Mouse (Mus musculus): ENCODE data around the gene Clps. TPM values are rescaled to one million over a fixed set of nuclear protein-coding genes. Genes with fewer than 3 reads are reported as not detected.

Gene Clps
- total and polyA plus RNA-seq, 2 experiments from 2014 or later = not detected

DNA sequence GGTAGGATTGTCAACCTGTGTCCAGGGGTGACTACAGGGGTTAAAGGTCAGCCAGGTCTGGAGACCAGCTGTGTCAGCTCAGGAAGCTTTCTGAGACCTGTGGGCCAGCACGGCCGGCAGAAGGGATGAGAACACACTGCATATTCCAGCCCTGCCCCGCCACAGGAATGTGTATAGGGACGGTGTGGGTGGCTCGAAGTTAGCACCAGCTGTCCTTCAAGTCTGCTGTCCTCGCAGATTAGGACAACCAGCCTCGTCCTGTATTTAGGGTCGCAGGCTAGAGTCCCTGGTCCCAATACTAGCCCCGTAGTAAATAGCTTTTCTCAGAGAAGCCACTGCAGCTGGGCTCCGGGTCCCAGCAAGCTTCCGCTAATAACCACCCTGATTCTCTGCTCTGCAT, 12.0 kb downstream of the Clps start:
- 75% methylated on average over 11 of the region's 11 CpGs for WGBS
- TF ChIP-seq CTCF (IDR thresholded peaks at IDR 0.05) = no peak
- Histone ChIP-seq H3K27ac (ENCODE audit: low read depth, low read length) (no peak overlapping the region), H3K9me3 (ENCODE audit: low read length) (no peaks in the 10 kb centered on the region), H3K9ac (replicated peaks; ENCODE audit: low read length, poor library complexity, severe bottlenecking) (no peak overlapping the region), H3K4me3 (ENCODE audit: low read depth, low read length) (no peak overlapping the region), H3K27me3 (ENCODE audit: insufficient read depth, low read length) (no peaks in the 10 kb centered on the region), H3K36me3 (ENCODE audit: insufficient read depth, low read length) (no peaks in the 10 kb centered on the region), H3K4me1 (ENCODE audit: insufficient read depth, low read length) (no peaks in the 10 kb centered on the region), H3K4me2 (ENCODE audit: low read depth, low read length, poor library complexity, severe bottlenecking) (no peak overlapping the region)
- no peak for DNase-seq (ENCODE audit: low spot score)
- ATAC-seq (ENCODE audit: low FRiP score) = no peak

DNA sequence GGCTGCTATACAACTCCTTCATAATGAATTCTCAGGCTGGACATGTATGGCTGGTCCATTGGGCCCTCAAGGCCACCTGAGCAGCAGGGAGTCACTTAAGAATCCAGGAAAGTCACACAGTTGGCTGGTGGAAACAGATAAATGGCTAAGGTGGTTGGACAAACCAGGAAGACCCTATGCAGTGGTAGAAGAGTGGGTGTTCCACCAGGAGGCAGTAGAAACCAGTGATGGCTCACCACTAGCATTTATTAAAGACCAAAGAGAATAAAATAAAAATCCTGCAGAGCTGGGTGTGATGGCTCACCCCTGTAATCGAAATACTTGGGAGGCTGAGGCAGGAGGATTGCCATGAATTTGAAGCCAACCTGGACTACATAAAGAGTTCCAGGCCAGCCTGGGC, 13.6 kb downstream of the Clps start:
- Histone ChIP-seq H3K27ac (ENCODE audit: low read depth, low read length) (no peak overlapping the region), H3K4me1 (ENCODE audit: insufficient read depth, low read length) (no peaks in the 10 kb centered on the region), H3K4me3 (ENCODE audit: low read depth, low read length) (no peak overlapping the region), H3K27me3 (ENCODE audit: insufficient read depth, low read length) (no peaks in the 10 kb centered on the region), H3K4me2 (ENCODE audit: low read depth, low read length, poor library complexity, severe bottlenecking) (no peak overlapping the region), H3K36me3 (ENCODE audit: insufficient read depth, low read length) (no peaks in the 10 kb centered on the region), H3K9ac (replicated peaks; ENCODE audit: low read length, poor library complexity, severe bottlenecking) (no peak overlapping the region), H3K9me3 (ENCODE audit: low read length) (no peaks in the 10 kb centered on the region)
- no peak for DNase-seq (ENCODE audit: low spot score)
- WGBS = 75% methylated on average over 1 of the region's 1 CpGs
- TF ChIP-seq CTCF (IDR thresholded peaks at IDR 0.05) = no peak
- ATAC-seq (ENCODE audit: low FRiP score) = no peak

DNA sequence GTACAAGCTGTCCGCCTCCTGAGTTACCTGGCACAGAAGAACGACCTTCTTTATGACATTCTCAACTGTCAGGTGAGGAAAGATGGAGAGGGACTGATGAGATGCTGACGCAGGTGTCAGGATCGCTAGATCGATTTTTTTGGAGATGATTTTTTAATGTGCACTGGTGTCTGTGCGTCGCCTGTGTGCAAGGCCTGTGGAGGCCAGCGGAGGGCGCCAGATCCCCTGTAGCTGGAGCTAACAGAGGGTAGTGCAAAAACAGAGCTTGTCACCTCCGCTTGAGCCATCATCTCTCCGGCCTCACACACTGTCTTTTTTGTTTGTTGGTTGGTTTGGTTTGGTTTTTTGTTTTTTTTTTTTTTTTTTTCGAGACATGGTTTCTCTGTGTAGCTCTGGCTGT, 22.7 kb downstream of the Clps start:
- Histone ChIP-seq H3K36me3 (ENCODE audit: insufficient read depth, low read length) (no peaks in the 10 kb centered on the region), H3K27ac (ENCODE audit: low read depth, low read length) (no peak overlapping the region), H3K9me3 (ENCODE audit: low read length) (peaks cover 18% of the 10 kb centered on the region), H3K4me1 (ENCODE audit: insufficient read depth, low read length) (no peaks in the 10 kb centered on the region), H3K4me2 (ENCODE audit: low read depth, low read length, poor library complexity, severe bottlenecking) (no peak overlapping the region), H3K27me3 (ENCODE audit: insufficient read depth, low read length) (no peaks in the 10 kb centered on the region; the same call in 1 of the 2 replicates), H3K9ac (replicated peaks; ENCODE audit: low read length, poor library complexity, severe bottlenecking) (no peak overlapping the region), H3K4me3 (ENCODE audit: low read depth, low read length) (no peak overlapping the region)
- ATAC-seq (ENCODE audit: low FRiP score) (no peak), DNase-seq (ENCODE audit: low spot score) (no peak)
- TF ChIP-seq CTCF (IDR thresholded peaks at IDR 0.05) = 0 out of 2 replicates have a peak, but pooled peaks have one; percentile 2
- WGBS = 50% methylated on average over 12 of the region's 12 CpGs

- Histone ChIP-seq H3K27me3 (ENCODE audit: insufficient read depth, low read length) (no peaks in the 10 kb centered on the region; the same call in 1 of the 2 replicates), H3K4me3 (ENCODE audit: low read depth, low read length) (no peak overlapping the region), H3K4me1 (ENCODE audit: insufficient read depth, low read length) (no peaks in the 10 kb centered on the region), H3K36me3 (ENCODE audit: insufficient read depth, low read length) (no peaks in the 10 kb centered on the region), H3K9me3 (ENCODE audit: low read length) (0 out of 2 replicates have a peak, but pooled peaks cover 1% of the 10 kb centered on the region), H3K4me2 (ENCODE audit: low read depth, low read length, poor library complexity, severe bottlenecking) (no peak overlapping the region), H3K9ac (replicated peaks; ENCODE audit: low read length, poor library complexity, severe bottlenecking) (no peak overlapping the region), H3K27ac (ENCODE audit: low read depth, low read length) (no peak overlapping the region)
- no peak for DNase-seq (ENCODE audit: low spot score)
- no peak for ATAC-seq (ENCODE audit: low FRiP score)
- TF ChIP-seq CTCF (IDR thresholded peaks at IDR 0.05) = no peak
- WGBS = 90% methylated on average over 13 of the region's 13 CpGs
Measured at GRCm38 (mm10) chr17:28533327-28533726, 27.2 kb downstream of the Clps start.

DNA sequence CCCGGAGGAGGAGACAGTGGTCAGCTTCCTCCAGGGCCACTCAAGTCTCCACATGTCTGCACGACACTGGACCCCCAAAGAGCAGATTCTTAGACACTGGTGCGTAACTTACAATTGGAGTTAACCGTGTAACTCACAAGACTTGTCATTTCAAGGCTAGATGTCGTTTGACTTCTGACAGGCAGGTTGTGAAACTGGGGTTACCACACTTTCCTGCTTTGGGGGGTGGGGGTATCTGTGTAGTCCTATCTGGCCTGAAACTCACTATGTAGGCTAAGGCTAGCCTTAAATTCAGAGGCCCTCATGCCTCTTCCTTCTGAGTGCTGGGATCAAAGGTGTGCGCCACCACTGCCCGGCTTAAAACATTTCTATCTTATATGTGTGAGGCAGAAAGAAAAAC, 28.0 kb downstream of the Clps start:
- Histone ChIP-seq H3K27ac (ENCODE audit: low read depth, low read length) (no peak overlapping the region), H3K9ac (replicated peaks; ENCODE audit: low read length, poor library complexity, severe bottlenecking) (no peak overlapping the region), H3K4me3 (ENCODE audit: low read depth, low read length) (no peak overlapping the region), H3K4me1 (ENCODE audit: insufficient read depth, low read length) (no peaks in the 10 kb centered on the region; the same call in 1 of the 2 replicates), H3K9me3 (ENCODE audit: low read length) (no peaks in the 10 kb centered on the region), H3K36me3 (ENCODE audit: insufficient read depth, low read length) (no peaks in the 10 kb centered on the region), H3K27me3 (ENCODE audit: insufficient read depth, low read length) (no peaks in the 10 kb centered on the region; the same call in 1 of the 2 replicates), H3K4me2 (ENCODE audit: low read depth, low read length, poor library complexity, severe bottlenecking) (no peak overlapping the region)
- WGBS = 88% methylated on average over 7 of the region's 7 CpGs
- no peak for TF ChIP-seq CTCF (IDR thresholded peaks at IDR 0.05)
- no peak for ATAC-seq (ENCODE audit: low FRiP score)
- DNase-seq (ENCODE audit: low spot score) = no peak

- ATAC-seq (ENCODE audit: low FRiP score) = no peak
- H3K9ac ChIP-seq (replicated peaks; ENCODE audit: low read length, poor library complexity, severe bottlenecking) = no peak overlapping the region
- H3K4me2 ChIP-seq (ENCODE audit: low read depth, low read length, poor library complexity, severe bottlenecking) = no peak overlapping the region
- WGBS = 17% methylated on average over 18 of the region's 18 CpGs
- no peaks in the 10 kb centered on the region; the same call in 1 of the 2 replicates for H3K4me1 ChIP-seq (ENCODE audit: insufficient read depth, low read length)
- H3K36me3 ChIP-seq (ENCODE audit: insufficient read depth, low read length) = no peaks in the 10 kb centered on the region
- H3K27me3 ChIP-seq (ENCODE audit: insufficient read depth, low read length) = no peaks in the 10 kb centered on the region; the same call in 1 of the 2 replicates
- H3K9me3 ChIP-seq (ENCODE audit: low read length) = no peaks in the 10 kb centered on the region
- no peak overlapping the region for H3K4me3 ChIP-seq (ENCODE audit: low read depth, low read length)
- DNase-seq (ENCODE audit: low spot score) = no peak
- TF ChIP-seq CTCF (IDR thresholded peaks at IDR 0.05) = no peak
- no peak overlapping the region for H3K27ac ChIP-seq (ENCODE audit: low read depth, low read length)
Measured at GRCm38 (mm10) chr17:28531946-28532345, 28.6 kb downstream of the Clps start.
